9 mouse cellular contexts compared by ENCODE assay signal in the genomic region with DNA sequence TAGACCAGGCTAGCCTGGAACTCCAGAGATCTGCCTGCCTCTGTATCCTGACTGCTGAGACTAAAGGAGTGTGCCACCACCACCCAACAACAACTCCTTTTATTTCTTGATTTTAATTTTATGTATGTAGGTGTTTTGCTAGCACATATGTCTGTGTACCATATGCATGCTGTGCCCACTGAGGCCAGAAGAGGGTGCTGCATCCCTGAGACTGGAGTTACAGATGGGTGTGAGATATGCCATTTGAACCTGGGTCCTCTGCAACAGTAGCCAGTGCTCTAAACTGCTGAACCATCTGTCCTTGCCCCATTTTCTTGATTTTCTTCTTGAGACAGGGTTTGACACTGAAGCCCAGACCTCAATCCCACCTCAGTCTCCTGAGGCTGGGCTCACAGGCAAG. TPM values are rescaled to one million over a fixed set of nuclear protein-coding genes. Genes with fewer than 3 reads are reported as not detected.
DNase-seq lines count a peak whose midpoint lies in the region; ATAC-seq lines count a peak whose summit lies in the region.
"Had no signal": no experiment of that assay in that cellular context is flagged by ENCODE, and none has a peak within 500 bp of the region (broad histone marks: within the 10 kb centered on the region; RNA-seq: fewer than 3 reads in every experiment).

No protein-coding gene starts in this region.

- no peak overlapping the region for H3K27ac ChIP-seq in hindbrain, embryonic 11.5 days (ENCODE audit: low read depth, low read length)
- H3K27ac ChIP-seq in hindbrain, embryonic 12.5 days: no peak overlapping the region
- H3K27ac ChIP-seq in limb, embryonic 10.5 days: no peak overlapping the region
- H3K27ac ChIP-seq: neural tube, embryonic 12.5 days had no signal

- no peak overlapping the region for H3K4me2 ChIP-seq in hindbrain, embryonic 11.5 days (replicated peaks; ENCODE audit: low read depth, low read length)
- no peak overlapping the region for H3K4me2 ChIP-seq in hindbrain, embryonic 12.5 days (replicated peaks)
- H3K4me2 ChIP-seq: neural tube, embryonic 12.5 days had no signal

- no peaks in the 10 kb centered on the region for H3K27me3 ChIP-seq in hindbrain, embryonic 11.5 days (ENCODE audit: control insufficient read depth, insufficient read depth, low read length)
- no peaks in the 10 kb centered on the region for H3K27me3 ChIP-seq in hindbrain, embryonic 12.5 days
- no peaks in the 10 kb centered on the region for H3K27me3 ChIP-seq in limb, embryonic 10.5 days (ENCODE audit: low read depth, poor library complexity, severe bottlenecking)
- H3K27me3 ChIP-seq: neural tube, embryonic 12.5 days had no signal

- no peak overlapping the region for H3K9ac ChIP-seq in hindbrain, embryonic 11.5 days (ENCODE audit: low read depth, low read length)
- no peak overlapping the region for H3K9ac ChIP-seq in hindbrain, embryonic 12.5 days
- H3K9ac ChIP-seq: neural tube, embryonic 12.5 days had no signal

- no peak for ATAC-seq in hindbrain, embryonic 11.5 days (ENCODE audit: low FRiP score)
- no peak for ATAC-seq in hindbrain, embryonic 12.5 days (ENCODE audit: low FRiP score)
- ATAC-seq in CD4-positive, CD25-positive, alpha-beta regulatory T cell, adult 4 months: peak; percentile 63
- peak; percentile 39; the same call in 1 of the 2 replicates for ATAC-seq in neutrophil, adult 5-6 weeks (ENCODE audit: extremely low read depth, insufficient number of reproducible peaks, low FRiP score, poor library complexity, severe bottlenecking)

- H3K36me3 ChIP-seq in hindbrain, embryonic 11.5 days (ENCODE audit: control insufficient read depth, insufficient read depth, low read length): peaks cover 4% of the 10 kb centered on the region; the same call in 1 of the 2 replicates
- peaks cover 90% of the 10 kb centered on the region for H3K36me3 ChIP-seq in hindbrain, embryonic 12.5 days
- peaks cover 94% of the 10 kb centered on the region for H3K36me3 ChIP-seq in limb, embryonic 10.5 days

- no peak overlapping the region for H3K4me3 ChIP-seq in hindbrain, embryonic 11.5 days (ENCODE audit: low read depth, low read length)
- H3K4me3 ChIP-seq in hindbrain, embryonic 12.5 days: no peak overlapping the region
- H3K4me3 ChIP-seq in limb, embryonic 10.5 days: no peak overlapping the region
- H3K4me3 ChIP-seq: neural tube, embryonic 12.5 days had no signal

- DNase-seq in hindbrain, embryonic 11.5 days (ENCODE audit: low spot score): peak; percentile 68
- DNase-seq in 3T3-L1 (ENCODE audit: low read depth, low spot score): peak; percentile 71
- peak; percentile 65 for DNase-seq in c-Kit-positive CD71-negative TER-119-negative erythroid progenitor cells, embryonic 14.5 days (ENCODE audit: low read depth)
- peak; percentile 57 for DNase-seq in limb, embryonic 10.5 days (ENCODE audit: low spot score)
- DNase-seq in urinary bladder, postnatal 10 days (ENCODE audit: low spot score): no peak

- H3K9me3 ChIP-seq in hindbrain, embryonic 11.5 days (ENCODE audit: control insufficient read depth, low read length): no peaks in the 10 kb centered on the region
- H3K9me3 ChIP-seq in hindbrain, embryonic 12.5 days (replicated peaks): no peaks in the 10 kb centered on the region
- no peaks in the 10 kb centered on the region for H3K9me3 ChIP-seq in limb, embryonic 10.5 days (replicated peaks)
- H3K9me3 ChIP-seq: neural tube, embryonic 12.5 days had no signal

- H3K4me1 ChIP-seq in hindbrain, embryonic 11.5 days (replicated peaks; ENCODE audit: control insufficient read depth, insufficient read depth, low read length): no peaks in the 10 kb centered on the region
- H3K4me1 ChIP-seq in hindbrain, embryonic 12.5 days: no peaks in the 10 kb centered on the region
- 0 out of 2 replicates have a peak, but pooled peaks cover 3% of the 10 kb centered on the region for H3K4me1 ChIP-seq in limb, embryonic 10.5 days
- H3K4me1 ChIP-seq: neural tube, embryonic 12.5 days had no signal

RNA-seq across cellular contexts. Expression of a gene that starts 12.9 kb away (rescaled TPM):
- 27.4 and 32.2 TPM in 2 replicates for polyA plus RNA-seq in hindbrain, embryonic 11.5 days (2014; fragmentation: Nextera tagmentation; extraction: Ambion mirVana)
- polyA plus RNA-seq in hindbrain, embryonic 12.5 days (2016; fragmentation: Nextera tagmentation; extraction: Ambion mirVana): 23.7 and 25.5 TPM in 2 replicates
- 10 to 100 TPM; 32.3 to 44.9 TPM for polyA plus RNA-seq in CD4-positive, CD25-positive, alpha-beta regulatory T cell, adult 4 months (2017; shearing (Covaris generic))
- 35.6 and 37.2 TPM in 2 replicates for polyA plus RNA-seq in limb, embryonic 10.5 days (2016; fragmentation: Nextera tagmentation; extraction: Ambion mirVana)
- 10.1 and 11.2 TPM in 2 replicates for total RNA-seq in neutrophil, adult 5-6 weeks (2017)

RNA-seq across cellular contexts. Expression of a gene that starts 18.0 kb away (rescaled TPM):
- 6.5 and 9.3 TPM in 2 replicates for polyA plus RNA-seq in hindbrain, embryonic 11.5 days (2014; fragmentation: Nextera tagmentation; extraction: Ambion mirVana)
- polyA plus RNA-seq in hindbrain, embryonic 12.5 days (2016; fragmentation: Nextera tagmentation; extraction: Ambion mirVana): 11.8 and 12.6 TPM in 2 replicates
- 10 to 100 TPM; 18.5 to 25.5 TPM for polyA plus RNA-seq in CD4-positive, CD25-positive, alpha-beta regulatory T cell, adult 4 months (2017; shearing (Covaris generic))
- polyA plus RNA-seq in limb, embryonic 10.5 days (2016; fragmentation: Nextera tagmentation; extraction: Ambion mirVana): 6.5 and 9.3 TPM in 2 replicates
- 43.1 and 46.3 TPM in 2 replicates for total RNA-seq in neutrophil, adult 5-6 weeks (2017)

RNA-seq across cellular contexts. Expression of a gene that starts 27.2 kb away (rescaled TPM):
- 16.3 and 20.6 TPM in 2 replicates for polyA plus RNA-seq in hindbrain, embryonic 11.5 days (2014; fragmentation: Nextera tagmentation; extraction: Ambion mirVana)
- polyA plus RNA-seq in hindbrain, embryonic 12.5 days (2016; fragmentation: Nextera tagmentation; extraction: Ambion mirVana): 10.3 and 10.6 TPM in 2 replicates
- polyA plus RNA-seq in CD4-positive, CD25-positive, alpha-beta regulatory T cell, adult 4 months (2017; shearing (Covaris generic)): 10 to 100 TPM; 10.9 to 11.3 TPM
- polyA plus RNA-seq in limb, embryonic 10.5 days (2016; fragmentation: Nextera tagmentation; extraction: Ambion mirVana): 6.8 and 8.1 TPM in 2 replicates
- 40.9 and 50.9 TPM in 2 replicates for total RNA-seq in neutrophil, adult 5-6 weeks (2017)

RNA-seq across cellular contexts. Expression of a gene that starts 28.9 kb away (rescaled TPM):
- polyA plus RNA-seq in hindbrain, embryonic 11.5 days (2014; fragmentation: Nextera tagmentation; extraction: Ambion mirVana): 4.5 and 5.2 TPM in 2 replicates
- polyA plus RNA-seq in hindbrain, embryonic 12.5 days (2016; fragmentation: Nextera tagmentation; extraction: Ambion mirVana): 7.0 and 7.2 TPM in 2 replicates
- polyA plus RNA-seq in CD4-positive, CD25-positive, alpha-beta regulatory T cell, adult 4 months (2017; shearing (Covaris generic)): under 1 TPM; 0.16 to 0.48 TPM
- polyA plus RNA-seq in limb, embryonic 10.5 days (2016; fragmentation: Nextera tagmentation; extraction: Ambion mirVana): 13.5 and 14.7 TPM in 2 replicates
- 1.0 and 1.8 TPM in 2 replicates for total RNA-seq in neutrophil, adult 5-6 weeks (2017)

RNA-seq across cellular contexts. Expression of a gene that starts 49.2 kb away (rescaled TPM):
- polyA plus RNA-seq in hindbrain, embryonic 11.5 days (2014; fragmentation: Nextera tagmentation; extraction: Ambion mirVana): 688 and 696 TPM in 2 replicates
- 558 and 568 TPM in 2 replicates for polyA plus RNA-seq in hindbrain, embryonic 12.5 days (2016; fragmentation: Nextera tagmentation; extraction: Ambion mirVana)
- 100 to 1,000 TPM; 362 to 387 TPM for polyA plus RNA-seq in CD4-positive, CD25-positive, alpha-beta regulatory T cell, adult 4 months (2017; shearing (Covaris generic))
- polyA plus RNA-seq in limb, embryonic 10.5 days (2016; fragmentation: Nextera tagmentation; extraction: Ambion mirVana): 854 and 929 TPM in 2 replicates
- 313 and 345 TPM in 2 replicates for total RNA-seq in neutrophil, adult 5-6 weeks (2017)

Comparison
In these comparisons a context has a peak if more than half of its experiments do, and no peak if none do; other contexts are left out.
1. ATAC-seq: peak in CD4-positive, CD25-positive, alpha-beta regulatory T cell, adult 4 months (single experiment) and neutrophil, adult 5-6 weeks (single experiment); none in hindbrain, embryonic 11.5 days (single experiment) and hindbrain, embryonic 12.5 days (single experiment).